ENCODE assay signal across 9 mouse cellular contexts in the genomic region with DNA sequence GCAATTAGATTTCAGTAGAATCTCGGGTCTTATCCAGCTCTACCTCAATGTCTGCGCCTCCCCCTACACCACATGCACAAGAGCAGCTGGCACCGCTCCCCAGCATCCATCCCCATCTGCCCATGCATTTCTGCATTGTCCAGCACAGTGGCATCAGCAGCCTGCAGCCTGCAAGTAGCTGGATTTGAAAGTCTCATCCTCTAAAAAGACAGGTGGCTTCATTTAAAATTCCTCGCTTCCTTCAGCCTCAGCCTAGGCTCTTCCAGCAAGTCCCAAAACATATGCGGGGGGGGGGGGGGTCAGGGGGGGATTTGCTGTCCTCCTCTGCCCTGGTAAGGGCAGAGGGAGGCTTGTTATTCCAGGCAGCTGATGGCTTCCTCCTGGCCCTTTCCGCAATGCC.
DNase-seq lines count a peak whose midpoint lies in the region; ATAC-seq lines count a peak whose summit lies in the region.
"Had no signal": no experiment of that assay in that cellular context is flagged by ENCODE, and none has a peak within 500 bp of the region (broad histone marks: within the 10 kb centered on the region; RNA-seq: fewer than 3 reads in every experiment).

No protein-coding gene starts in this region.

- DNase-seq in cerebellum, postnatal 25 days: peak; percentile 24 to 46
- DNase-seq in cerebellum, postnatal 4 days (ENCODE audit: low spot score in 2 of 2): peak; percentile 27 to 48
- DNase-seq in mesoderm, embryonic 11.5 days (ENCODE audit: low read depth, low spot score): peak; percentile 64
- DNase-seq in thymus, postnatal 4 days: no peak
- DNase-seq in heart, postnatal 25 days (ENCODE audit: low spot score): no peak
- DNase-seq in thymus, postnatal 10 days (ENCODE audit: low spot score in 2 of 2): no peak

- no peaks in the 10 kb centered on the region for H3K36me3 ChIP-seq in hindbrain, embryonic 13.5 days

- intact Hi-C loops in heart, postnatal 25 days (cut with DNase I): no loop called here

- no peak overlapping the region for H3K4me2 ChIP-seq in hindbrain, embryonic 13.5 days
- H3K4me2 ChIP-seq: heart, embryonic 11.5 days had no signal

- 0 out of 2 replicates have a peak, but pooled peaks cover 9% of the 10 kb centered on the region for H3K4me1 ChIP-seq in hindbrain, embryonic 13.5 days (replicated peaks)

- 51% methylated on average over 6 of the region's 6 CpGs for WGBS in hindbrain, embryonic 13.5 days

- no peak overlapping the region for H3K4me3 ChIP-seq in hindbrain, embryonic 13.5 days

- no peaks in the 10 kb centered on the region for H3K9me3 ChIP-seq in hindbrain, embryonic 13.5 days

- no peak for ATAC-seq in cerebellum, adult (ENCODE audit: insufficient number of reproducible peaks, low FRiP score, low TSS enrichment)
- ATAC-seq in hindbrain, embryonic 13.5 days (ENCODE audit: low FRiP score): peak; percentile 63; the same call in 1 of the 2 replicates

- no peaks in the 10 kb centered on the region for H3K27me3 ChIP-seq in hindbrain, embryonic 13.5 days

- H3K27ac ChIP-seq in hindbrain, embryonic 13.5 days: peak overlapping the region; percentile 35; the same call in 1 of the 2 replicates

- H3K9ac ChIP-seq in hindbrain, embryonic 13.5 days: no peak overlapping the region

Comparison
In these comparisons a context has a peak if more than half of its experiments do, and no peak if none do; other contexts are left out.
1. DNase-seq: peak in cerebellum, postnatal 25 days (2 of 2), cerebellum, postnatal 4 days (2 of 2) and mesoderm, embryonic 11.5 days (single experiment); none in thymus, postnatal 4 days (single experiment), heart, postnatal 25 days (single experiment) and thymus, postnatal 10 days (0 of 2).